Mouse (Mus musculus) forebrain, embryonic 14.5 days (tissue): ENCODE data around the gene Tmed9. TPM values are rescaled to one million over a fixed set of nuclear protein-coding genes. Genes with fewer than 3 reads are reported as not detected.
"Not testable (repeated sequence)": the region's sequence is repeated elsewhere in the genome, so short reads cannot be mapped to it uniquely, and the experiment has no call there.

Experiments
- ATAC-seq: fragments of 200-750 bp; cut with Nextera tagmentation; 2 replicates; pipeline ENCODE4 v1.8.0; 2017; ENCODE audit warnings: mild to moderate bottlenecking, moderate library complexity
- DNase-seq: peaks from one replicate; pipeline ENCODE4 v3.0.0-alpha.2; 2015; ENCODE audit warnings: low spot score
- H3K27ac ChIP-seq: fragments of 300-500 bp; sonication (generic); 2 replicates; pipeline ENCODE4 v1.5.1; 2014; ENCODE audit warnings: low read depth, mild to moderate bottlenecking, control low read depth, low read length, moderate library complexity
- H3K27me3 ChIP-seq: fragments of 300-500 bp; sonication (generic); replicated peaks from 2 replicates; pipeline ENCODE4 v1.6.1; 2014; ENCODE audit warnings: low read length, control low read depth, mixed read lengths; ENCODE audit not compliant: control insufficient read depth, insufficient read depth
- H3K36me3 ChIP-seq: fragments of 300-500 bp; sonication (generic); 2 replicates; pipeline ENCODE4 v1.6.1; 2014; ENCODE audit warnings: low read length, control low read depth; ENCODE audit not compliant: control insufficient read depth, insufficient read depth
- H3K4me1 ChIP-seq: fragments of 300-500 bp; sonication (generic); 2 replicates; pipeline ENCODE4 v1.6.1; 2014; ENCODE audit warnings: antibody characterized with exemption, low read length, control low read depth; ENCODE audit not compliant: control insufficient read depth, insufficient read depth
- H3K4me2 ChIP-seq: fragments of 300-500 bp; sonication (generic); 2 replicates; pipeline ENCODE4 v1.6.1; 2014; ENCODE audit warnings: mild to moderate bottlenecking, control low read depth, low read length
- H3K4me3 ChIP-seq: fragments of 300-500 bp; sonication (generic); 2 replicates; pipeline ENCODE4 v1.5.1; 2014; ENCODE audit warnings: low read depth, low read length, control low read depth
- H3K9ac ChIP-seq: fragments of 300-500 bp; sonication (generic); 2 replicates; pipeline ENCODE4 v1.6.1; 2014; ENCODE audit warnings: mild to moderate bottlenecking, low read length, control low read depth, moderate library complexity
- H3K9me3 ChIP-seq: fragments of 300-500 bp; sonication (generic); replicated peaks from 2 replicates; pipeline ENCODE4 v1.6.1; 2016; ENCODE audit warnings: low read length, control low read depth, mixed read lengths; ENCODE audit not compliant: control insufficient read depth
- WGBS: fragments of 180-500 bp; shearing (Covaris S2); extraction: QIAGEN DNeasy Blood & Tissue Kit; methylation state at CpG from one replicate; pipeline ENCODE4 v1.1.7; 2014; 5-methylcytosine and 5-hydroxymethylcytosine counted together
- polyA plus RNA-seq: library from polyadenylated mRNA; unstranded; fragments of >200 nt; fragmentation: Nextera tagmentation; extraction: Ambion mirVana; gene quantifications from 2 replicates; pipeline ENCODE4 v1.2.1, GENCODE M21; 2014

Gene Tmed9
- polyA plus RNA-seq, 1 experiment from 2014 or later, result 66.6 TPM

- Histone ChIP-seq H3K36me3 (peaks cover 13% of the 10 kb centered on the region), H3K9me3 (no peaks in the 10 kb centered on the region), H3K27me3 (no peaks in the 10 kb centered on the region), H3K27ac (no peak overlapping the region), H3K9ac (no peak overlapping the region), H3K4me2 (peak overlapping the region; percentile 98; the same call in 1 of the 2 replicates), H3K4me3 (no peak overlapping the region), H3K4me1 (peaks cover 10% of the 10 kb centered on the region)
- WGBS, result 78% methylated on average over 2 of the region's 2 CpGs
- DNase-seq (no peak), ATAC-seq (no peak)
Measured at GRCm38 (mm10) chr13:55571977-55572376, 1.6 kb upstream of the Tmed9 start.

GRCm38 (mm10) chr13:55574321-55574720, 789 bp downstream of the Tmed9 start:
- Histone ChIP-seq H3K4me1 (peaks cover 6% of the 10 kb centered on the region), H3K4me2 (no peak overlapping the region), H3K36me3 (no peaks in the 10 kb centered on the region), H3K9me3 (no peaks in the 10 kb centered on the region), H3K4me3 (no peak overlapping the region), H3K27ac (no peak overlapping the region), H3K9ac (no peak overlapping the region), H3K27me3 (no peaks in the 10 kb centered on the region)
- ATAC-seq (no peak), DNase-seq (peak; percentile 16)
- WGBS, result 76% methylated on average over 5 of the region's 5 CpGs

GRCm38 (mm10) chr13:55575932-55576331, 2.4 kb downstream of the Tmed9 start:
- H3K36me3 ChIP-seq, result no peaks in the 10 kb centered on the region
- no peak overlapping the region for H3K4me3 ChIP-seq
- DNase-seq, result no peak
- no peak for ATAC-seq
- no peak overlapping the region for H3K27ac ChIP-seq
- H3K4me2 ChIP-seq, result no peak overlapping the region
- H3K4me1 ChIP-seq, result no peaks in the 10 kb centered on the region
- H3K9me3 ChIP-seq, result no peaks in the 10 kb centered on the region
- 67% methylated on average over 5 of the region's 5 CpGs for WGBS
- no peak overlapping the region for H3K9ac ChIP-seq
- no peaks in the 10 kb centered on the region for H3K27me3 ChIP-seq

GRCm38 (mm10) chr13:55576872-55577271, 3.3 kb downstream of the Tmed9 start:
- H3K4me1 ChIP-seq, H3K9me3 ChIP-seq, ATAC-seq, DNase-seq, H3K9ac ChIP-seq, H3K4me3 ChIP-seq, H3K27ac ChIP-seq, H3K4me2 ChIP-seq, H3K27me3 ChIP-seq, H3K36me3 ChIP-seq: not testable (repeated sequence)
- 91% methylated on average over 7 of the region's 7 CpGs for WGBS

- ATAC-seq (no peak), DNase-seq (no peak)
- no peaks in the 10 kb centered on the region for H3K36me3 ChIP-seq
- no peak overlapping the region for H3K4me2 ChIP-seq
- H3K9ac ChIP-seq, result no peak overlapping the region
- no peaks in the 10 kb centered on the region for H3K27me3 ChIP-seq
- WGBS, result 80% methylated on average over 4 of the region's 4 CpGs
- no peaks in the 10 kb centered on the region for H3K9me3 ChIP-seq
- no peak overlapping the region for H3K27ac ChIP-seq
- no peaks in the 10 kb centered on the region for H3K4me1 ChIP-seq
- no peak overlapping the region for H3K4me3 ChIP-seq
Measured at GRCm38 (mm10) chr13:55578086-55578485, 4.6 kb downstream of the Tmed9 start.

DNA sequence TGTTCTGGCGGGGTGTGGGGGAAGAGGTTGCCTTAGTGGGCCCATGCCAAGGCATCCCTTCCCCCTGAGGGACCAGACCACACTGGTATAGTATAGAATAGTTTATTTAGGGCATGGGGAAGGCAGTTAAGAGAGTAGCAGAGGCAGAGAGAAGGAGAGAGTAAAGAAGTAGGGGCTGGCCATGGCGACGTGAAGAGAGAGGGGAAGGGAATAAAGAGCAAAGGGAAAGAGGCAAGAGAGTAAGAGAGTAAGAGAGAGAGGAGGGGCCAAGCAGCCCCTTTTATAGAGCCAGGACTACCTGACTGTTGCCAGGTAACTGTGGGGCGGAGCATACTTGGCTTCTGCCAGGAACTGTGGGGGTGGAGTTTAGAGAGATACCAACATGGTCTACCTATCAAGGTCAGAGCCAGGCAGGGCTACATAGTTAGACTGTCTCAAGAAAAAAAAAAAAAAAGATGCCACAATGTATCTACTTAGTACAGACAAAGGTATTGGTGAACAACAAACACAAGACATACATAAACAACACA, 18.5 kb downstream of the Tmed9 start:
- Histone ChIP-seq H3K36me3 (peaks cover 27% of the 10 kb centered on the region), H3K27ac (no peak overlapping the region), H3K9ac (no peak overlapping the region), H3K4me3 (peak overlapping the region; percentile 79; the same call in 1 of the 2 replicates), H3K4me1 (peaks cover 5% of the 10 kb centered on the region), H3K9me3 (no peaks in the 10 kb centered on the region), H3K27me3 (no peaks in the 10 kb centered on the region), H3K4me2 (peak overlapping the region; percentile 86; the same call in 1 of the 2 replicates)
- ATAC-seq (peak; percentile 19), DNase-seq (no peak)
- 79% methylated on average over 4 of the region's 4 CpGs for WGBS

DNA sequence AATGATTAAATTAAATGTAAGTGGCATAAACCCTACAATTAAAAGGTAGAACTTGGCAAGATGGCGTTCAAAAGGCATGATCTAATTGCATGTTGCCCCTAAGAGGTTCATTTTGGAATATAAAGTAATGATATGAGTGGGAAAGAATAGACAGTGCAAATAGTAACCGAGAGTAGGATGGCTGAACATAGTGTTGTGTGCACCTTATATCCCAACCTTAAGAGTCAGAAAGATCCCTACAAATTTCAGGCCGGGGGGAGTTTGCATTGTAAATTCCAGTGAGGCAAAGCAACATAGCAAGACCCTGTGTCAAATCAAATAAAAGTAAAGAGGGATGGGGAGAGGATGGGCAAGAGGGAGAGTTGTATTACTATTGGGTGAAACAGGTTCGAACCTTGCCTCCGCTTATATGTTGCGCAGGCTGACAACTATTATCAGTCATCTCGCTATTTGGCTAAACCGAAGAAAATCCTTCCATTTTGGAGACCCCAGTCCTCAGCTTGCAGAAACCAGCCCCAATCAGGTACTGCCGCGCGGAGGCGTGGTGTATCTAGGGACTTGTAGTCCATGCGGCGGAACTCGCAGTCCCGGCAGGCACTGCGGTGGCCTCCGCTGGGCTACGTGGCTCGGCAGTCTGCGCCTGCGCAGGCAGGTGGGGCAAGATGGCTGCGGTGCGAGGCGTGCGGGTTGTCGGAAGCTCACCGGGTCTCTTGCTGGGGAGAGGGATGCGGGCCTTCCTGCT, 19.2 kb downstream of the Tmed9 start:
- peak; percentile 99 for ATAC-seq
- H3K4me2 ChIP-seq, result peak overlapping the region; percentile 86
- 6% methylated on average over 29 of the region's 29 CpGs for WGBS

GRCm38 (mm10) chr13:55593254-55593747, 19.8 kb downstream of the Tmed9 start:
- whole genome bisulfite sequencing, result under 1% methylated on average over 31 of the region's 31 CpGs
- no peaks in the 10 kb centered on the region for H3K9me3 ChIP-seq

More for the DNA sequence above, 19.2 kb downstream of the Tmed9 start:
- peak overlapping the region; percentile 70; the same call in 1 of the 2 replicates for H3K27ac ChIP-seq
- no peaks in the 10 kb centered on the region for H3K27me3 ChIP-seq
- H3K9ac ChIP-seq, result peak overlapping the region; percentile 90
- H3K9me3 ChIP-seq, result no peaks in the 10 kb centered on the region
- DNase-seq, result peak; percentile 99
- peaks cover 32% of the 10 kb centered on the region for H3K36me3 ChIP-seq
- H3K4me1 ChIP-seq, result peaks cover 5% of the 10 kb centered on the region
- peak overlapping the region; percentile 79 for H3K4me3 ChIP-seq

GRCm38 (mm10) chr13:55595375-55595774, 21.8 kb downstream of the Tmed9 start:
- Histone ChIP-seq H3K27ac (no peak overlapping the region), H3K4me1 (peaks cover 8% of the 10 kb centered on the region), H3K36me3 (peaks cover 40% of the 10 kb centered on the region), H3K9ac (no peak overlapping the region), H3K4me3 (no peak overlapping the region), H3K4me2 (no peak overlapping the region), H3K27me3 (no peaks in the 10 kb centered on the region), H3K9me3 (no peaks in the 10 kb centered on the region)
- DNase-seq (no peak), ATAC-seq (no peak)
- WGBS, result 86% methylated on average over 12 of the region's 12 CpGs

More at GRCm38 (mm10) chr13:55593254-55593747, 19.8 kb downstream of the Tmed9 start:
- Histone ChIP-seq H3K36me3 (peaks cover 38% of the 10 kb centered on the region), H3K4me3 (peak overlapping the region; percentile 79), H3K27ac (0 out of 2 replicates have a peak overlapping the region, but pooled peaks have one; percentile 21), H3K27me3 (no peaks in the 10 kb centered on the region), H3K9ac (peak overlapping the region; percentile 90), H3K4me1 (peaks cover 5% of the 10 kb centered on the region), H3K4me2 (peak overlapping the region; percentile 86)
- peak; percentile 64; the same call in 1 of the 2 replicates for ATAC-seq
- no peak for DNase-seq
